7 mouse cellular contexts compared by ENCODE assay signal in the genomic region with DNA sequence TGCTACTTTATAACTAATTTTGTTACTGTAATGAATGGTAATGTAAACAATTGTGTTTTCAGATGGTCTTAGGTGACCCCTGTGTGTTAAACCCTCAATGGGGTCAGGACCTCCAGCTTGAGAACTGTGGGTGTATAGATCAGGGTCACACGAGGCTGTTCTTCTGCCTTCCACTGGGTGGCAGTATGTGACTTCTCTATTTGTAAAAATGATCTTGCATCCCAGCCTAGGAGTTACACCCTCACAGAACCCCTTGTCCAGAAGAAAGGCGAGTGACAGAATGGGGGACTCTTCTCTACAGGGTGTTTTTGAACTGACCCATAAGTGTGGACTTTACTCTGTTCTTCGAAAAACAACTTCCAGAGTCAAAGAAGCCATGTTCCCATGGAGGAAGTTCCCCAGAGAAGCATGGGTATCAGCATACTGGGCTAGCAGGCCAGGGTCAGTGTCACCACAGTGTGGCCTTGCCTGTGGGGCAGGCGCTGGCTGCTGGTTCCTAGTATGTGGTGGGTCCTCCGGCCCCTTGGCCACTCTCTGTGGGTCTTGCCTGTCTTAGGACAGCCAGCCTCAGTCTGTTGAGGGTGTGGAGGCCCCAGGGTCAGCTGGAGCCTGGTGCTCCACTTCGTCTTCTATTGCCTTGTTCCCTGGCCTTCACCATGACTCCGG. TPM values are rescaled to one million over a fixed set of nuclear protein-coding genes. Genes with fewer than 3 reads are reported as not detected.
A peak's percentile ranks its signal among the peaks of the same experiment; 100 is the strongest.
DNase-seq lines count a peak whose midpoint lies in the region; ATAC-seq and TF ChIP-seq lines count a peak whose summit lies in the region.

No protein-coding gene starts in this region.

- H3K27me3 ChIP-seq in MEL (ENCODE audit: control insufficient read depth in 1 of 2, insufficient read depth in 2 of 2, low read length in 2 of 2), result no peaks in the 10 kb centered on the region
- no peaks in the 10 kb centered on the region for H3K27me3 ChIP-seq in heart, embryonic 12.5 days (replicated peaks)
- H3K27me3 ChIP-seq in lung, embryonic 16.5 days (ENCODE audit: control insufficient read depth, insufficient read depth, low read depth, low read length), result no peaks in the 10 kb centered on the region
- no peaks in the 10 kb centered on the region for H3K27me3 ChIP-seq in spleen, adult 2 months (ENCODE audit: control insufficient read depth, insufficient read depth, low read length)

- 67% methylated on average over 7 of the region's 7 CpGs for WGBS in heart, embryonic 12.5 days
- WGBS in lung, embryonic 16.5 days, result 70% methylated on average over 7 of the region's 7 CpGs
- 74% methylated on average over 7 of the region's 7 CpGs for WGBS in spleen, adult 2 months

- no peak for TF ChIP-seq EP300 in MEL (IDR thresholded peaks at IDR 0.05; ENCODE audit: low read depth in 1 of 2, low read length in 2 of 2)

- H3K4me2 ChIP-seq in heart, embryonic 12.5 days, result no peak overlapping the region
- H3K4me2 ChIP-seq in lung, embryonic 16.5 days (ENCODE audit: low read depth, low read length), result no peak overlapping the region

- H3K36me3 ChIP-seq in MEL (ENCODE audit: control insufficient read depth in 1 of 2, insufficient read depth in 2 of 2, low read length in 2 of 2), result no peaks in the 10 kb centered on the region
- H3K36me3 ChIP-seq in heart, embryonic 12.5 days, result peaks cover 67% of the 10 kb centered on the region
- peaks cover 18% of the 10 kb centered on the region for H3K36me3 ChIP-seq in lung, embryonic 16.5 days (ENCODE audit: control insufficient read depth, insufficient read depth, low read length)
- peaks cover 14% of the 10 kb centered on the region; the same call in 1 of the 2 replicates for H3K36me3 ChIP-seq in spleen, adult 2 months (ENCODE audit: control insufficient read depth, insufficient read depth, low read length)

- H3K9me3 ChIP-seq in MEL (replicated peaks; ENCODE audit: insufficient read depth, low read length), result no peaks in the 10 kb centered on the region
- H3K9me3 ChIP-seq in heart, embryonic 12.5 days (replicated peaks), result no peaks in the 10 kb centered on the region
- H3K9me3 ChIP-seq in lung, embryonic 16.5 days (ENCODE audit: control insufficient read depth, low read length), result no peaks in the 10 kb centered on the region

- TF ChIP-seq RAD21 in MEL (IDR thresholded peaks at IDR 0.05; ENCODE audit: low read depth, low read length), result peak; percentile 67

- no peaks in the 10 kb centered on the region for H3K4me1 ChIP-seq in MEL (ENCODE audit: control insufficient read depth in 1 of 2, insufficient read depth in 2 of 2, low read length in 2 of 2)
- peaks cover 55% of the 10 kb centered on the region for H3K4me1 ChIP-seq in heart, embryonic 12.5 days (replicated peaks)
- no peaks in the 10 kb centered on the region for H3K4me1 ChIP-seq in lung, embryonic 16.5 days (replicated peaks; ENCODE audit: control insufficient read depth, insufficient read depth, low read length)
- H3K4me1 ChIP-seq in spleen, adult 2 months (ENCODE audit: control insufficient read depth, insufficient read depth, insufficient read length), result no peaks in the 10 kb centered on the region

- no peak for ATAC-seq in heart, embryonic 12.5 days (ENCODE audit: insufficient number of reproducible peaks, low FRiP score)
- ATAC-seq in lung, embryonic 16.5 days (ENCODE audit: low read depth), result 0 out of 2 replicates have a peak, but pooled peaks have one; percentile 31

- H3K27ac ChIP-seq in MEL (ENCODE audit: control insufficient read depth, low read depth, low read length), result no peak overlapping the region
- no peak overlapping the region for H3K27ac ChIP-seq in heart, embryonic 12.5 days (ENCODE audit: poor library complexity, severe bottlenecking)
- no peak overlapping the region for H3K27ac ChIP-seq in lung, embryonic 16.5 days (ENCODE audit: low read length)
- H3K27ac ChIP-seq in spleen, adult 2 months (ENCODE audit: insufficient read depth, low read length), result no peak overlapping the region

- intact Hi-C loops in left cerebral cortex, postnatal 14 days (cut with DNase I), result loop anchor here (2.0 to 5.0 kb wide), 2 partner anchors 100 to 188 kb away; no protein-coding TSS in a partner anchor

- peak; percentile 50 to 52 for DNase-seq in left cerebral cortex, postnatal 14 days (ENCODE audit: low spot score in 2 of 2)
- DNase-seq in left cerebral cortex, adult 8-10 months (ENCODE audit: low spot score in 2 of 2), result no peak
- peak; percentile 55 for DNase-seq in MEL (ENCODE audit: low read depth, low spot score)
- DNase-seq in cerebellum, adult 9-11 months, result peak; percentile 52
- DNase-seq in spleen, adult 2 months (ENCODE audit: low read depth in 1 of 2, low spot score in 2 of 2), result peak; percentile 22 to 30

- no peak overlapping the region for H3K4me3 ChIP-seq in MEL (ENCODE audit: control insufficient read depth in 1 of 2, insufficient read depth in 1 of 2, low read depth in 2 of 2, low read length in 2 of 2)
- no peak overlapping the region for H3K4me3 ChIP-seq in heart, embryonic 12.5 days
- H3K4me3 ChIP-seq in lung, embryonic 16.5 days (ENCODE audit: low read length), result no peak overlapping the region
- no peak overlapping the region for H3K4me3 ChIP-seq in spleen, adult 2 months (ENCODE audit: extremely low read depth, insufficient read depth, insufficient read length)

- H3K79me2 ChIP-seq in MEL (ENCODE audit: control insufficient read depth, insufficient read depth, low read length, poor library complexity), result no peaks in the 10 kb centered on the region

- no peak overlapping the region for H3K9ac ChIP-seq in MEL (ENCODE audit: control insufficient read depth, low read depth, low read length, poor library complexity, severe bottlenecking)
- peak overlapping the region; percentile 23; the same call in 1 of the 2 replicates for H3K9ac ChIP-seq in heart, embryonic 12.5 days
- H3K9ac ChIP-seq in lung, embryonic 16.5 days (ENCODE audit: low read length), result no peak overlapping the region

- peak; percentile 61 to 76 (median 74) for TF ChIP-seq CTCF in MEL (IDR thresholded peaks at IDR 0.05 in 2 of 3, conservative IDR thresholded peaks at IDR 0.05 in 1 of 3; ENCODE audit: control insufficient read depth in 1 of 3, insufficient read depth in 1 of 3, low read depth in 2 of 3, low read length in 3 of 3, poor library complexity in 1 of 3, severe bottlenecking in 1 of 3)
- TF ChIP-seq CTCF in spleen, adult 2 months (IDR thresholded peaks at IDR 0.05; ENCODE audit: extremely low read depth, insufficient read depth, insufficient read length, insufficient replicate concordance), result peak; percentile 65; the same call in 1 of the 2 replicates

- TF ChIP-seq POLR2A in MEL (IDR thresholded peaks at IDR 0.05; ENCODE audit: control insufficient read depth in 1 of 2, insufficient read depth in 1 of 2, low read depth in 1 of 2, low read length in 2 of 2, poor library complexity in 1 of 2), result no peak
- TF ChIP-seq POLR2A in spleen, adult 2 months (IDR thresholded peaks at IDR 0.05; ENCODE audit: low read depth, low read length), result no peak

TF ChIP-seq in MEL, 35 proteins besides CTCF, POLR2A, EP300 and RAD21:
- TF ChIP-seq ZC3H11A (IDR thresholded peaks at IDR 0.05; ENCODE audit: low read depth, low read length) (peak; percentile 27; the same call in 1 of the 2 replicates), POLR2AphosphoS5 (IDR thresholded peaks at IDR 0.05; ENCODE audit: borderline replicate concordance, low read depth, low read length) (no peak), POLR2AphosphoS2 (IDR thresholded peaks at IDR 0.05; ENCODE audit: low read length) (no peak), BHLHE40 (IDR thresholded peaks at IDR 0.05; ENCODE audit: borderline replicate concordance, low read depth, low read length) (no peak), SMC3 (IDR thresholded peaks at IDR 0.05; ENCODE audit: low read depth, low read length) (peak; percentile 53), ZKSCAN1 (IDR thresholded peaks at IDR 0.05; ENCODE audit: low read depth, low read length) (no peak), MYC (IDR thresholded peaks at IDR 0.05; ENCODE audit: low read depth, low read length) (0 out of 2 replicates have a peak, but pooled peaks have one; percentile 20), ZNF384 (IDR thresholded peaks at IDR 0.05; ENCODE audit: low read depth, low read length) (no peak), SIN3A (IDR thresholded peaks at IDR 0.05; ENCODE audit: low read length) (no peak)

RNA-seq across cellular contexts. Expression of gene Gpr107, which starts 42.4 kb away (rescaled TPM):
- total RNA-seq in left cerebral cortex, postnatal 14 days (2021), result 10 to 100 TPM; 51.1 to 52.3 TPM
- total RNA-seq in left cerebral cortex, adult 8-10 months (2022), result 10 to 100 TPM; 47.0 to 55.6 (median 48.1) TPM
- total RNA-seq in MEL (2012; rRNA removed), result 18.3 and 20.0 TPM in 2 replicates
- 10 to 100 TPM in 1 of 2 experiments, not detected in 1; 16.4 TPM for polyA plus RNA-seq in MEL (2012; ENCODE audit: insufficient read depth in 1 of 2, insufficient read length in 2 of 2, low read depth in 1 of 2, low replicate concordance in 2 of 2, missing spikeins in 1 of 2)
- polyA plus RNA-seq in heart, embryonic 12.5 days (2016; fragmentation: Nextera tagmentation; extraction: Ambion mirVana), result 37.4 and 40.4 TPM in 2 replicates
- polyA plus RNA-seq in lung, embryonic 16.5 days (2015; fragmentation: Nextera tagmentation; extraction: Ambion mirVana), result 32.2 and 34.3 TPM in 2 replicates
- 15.0 and 15.1 TPM in 2 replicates for polyA plus RNA-seq in spleen, adult 2 months (2012; rRNA removed)

RNA-seq across cellular contexts. Expression of gene Ncs1, which starts 51.1 kb away (rescaled TPM):
- total RNA-seq in left cerebral cortex, postnatal 14 days (2021), result 100 to 1,000 TPM; 159 to 160 TPM
- 100 to 1,000 TPM; 207 to 245 (median 229) TPM for total RNA-seq in left cerebral cortex, adult 8-10 months (2022)
- 10.5 and 14.5 TPM in 2 replicates for total RNA-seq in MEL (2012; rRNA removed)
- 10 to 100 TPM in 1 of 2 experiments, not detected in 1; 17.6 TPM for polyA plus RNA-seq in MEL (2012; ENCODE audit: insufficient read depth in 1 of 2, insufficient read length in 2 of 2, low read depth in 1 of 2, low replicate concordance in 2 of 2, missing spikeins in 1 of 2)
- 51.7 and 52.8 TPM in 2 replicates for polyA plus RNA-seq in heart, embryonic 12.5 days (2016; fragmentation: Nextera tagmentation; extraction: Ambion mirVana)
- polyA plus RNA-seq in lung, embryonic 16.5 days (2015; fragmentation: Nextera tagmentation; extraction: Ambion mirVana), result 10.5 and 11.8 TPM in 2 replicates
- 1.2 and 1.3 TPM in 2 replicates for polyA plus RNA-seq in spleen, adult 2 months (2012; rRNA removed)

RNA-seq across cellular contexts. Expression of gene Fnbp1, which starts 52.7 kb away (rescaled TPM):
- total RNA-seq in left cerebral cortex, postnatal 14 days (2021), result 10 to 100 TPM; 73.0 to 74.2 TPM
- total RNA-seq in left cerebral cortex, adult 8-10 months (2022), result 100 to 1,000 TPM; 117 to 135 (median 123) TPM
- total RNA-seq in MEL (2012; rRNA removed), result 3.4 and 4.7 TPM in 2 replicates
- 10 to 100 TPM in 1 of 2 experiments, not detected in 1; 17.5 TPM for polyA plus RNA-seq in MEL (2012; ENCODE audit: insufficient read depth in 1 of 2, insufficient read length in 2 of 2, low read depth in 1 of 2, low replicate concordance in 2 of 2, missing spikeins in 1 of 2)
- 21.4 and 23.8 TPM in 2 replicates for polyA plus RNA-seq in heart, embryonic 12.5 days (2016; fragmentation: Nextera tagmentation; extraction: Ambion mirVana)
- polyA plus RNA-seq in lung, embryonic 16.5 days (2015; fragmentation: Nextera tagmentation; extraction: Ambion mirVana), result 15.6 and 18.1 TPM in 2 replicates
- polyA plus RNA-seq in spleen, adult 2 months (2012; rRNA removed), result 78.7 and 92.4 TPM in 2 replicates

Comparison
In these comparisons a context has a peak if more than half of its experiments do, and no peak if none do; other contexts are left out.
1. DNase-seq: peak in left cerebral cortex, postnatal 14 days (2 of 2), MEL (single experiment), cerebellum, adult 9-11 months (single experiment) and spleen, adult 2 months (2 of 2); none in left cerebral cortex, adult 8-10 months (0 of 2).